Mouse (Mus musculus): ENCODE results near the gene D6Ertd527e.

- no peak for TF ChIP-seq POLR2A (IDR thresholded peaks at IDR 0.05; ENCODE audit: control insufficient read depth, extremely low read depth, insufficient read depth, low read length, poor library complexity)
- TF ChIP-seq CTCF (IDR thresholded peaks at IDR 0.05; ENCODE audit: borderline replicate concordance, control insufficient read depth, extremely low read depth, insufficient read depth, low read length, poor library complexity) = no peak
Measured at GRCm38 (mm10) chr6:87123973-87124372, 19.4 kb downstream of the D6Ertd527e start.
